ENCODE assay signal across 21 mouse cellular contexts in the genomic region with DNA sequence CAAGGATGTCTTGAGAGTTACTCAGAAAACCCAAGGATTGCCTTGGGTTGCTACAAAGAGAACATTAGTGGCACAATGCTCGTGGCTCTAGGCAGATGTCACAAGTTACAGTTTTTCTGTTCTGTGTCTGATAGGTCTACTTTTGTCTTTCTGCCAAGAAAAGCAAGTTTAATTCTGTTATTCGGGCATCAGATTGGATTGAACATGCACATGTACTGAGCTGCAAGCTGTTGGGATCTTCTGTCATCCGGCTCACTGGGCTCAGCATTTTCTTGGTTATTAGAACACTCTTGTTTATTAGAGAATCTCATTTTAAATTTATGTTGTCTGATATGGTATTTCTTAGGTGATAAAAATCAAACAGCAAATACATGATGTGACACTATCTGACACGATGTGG.
DNase-seq lines count a peak whose midpoint lies in the region; ATAC-seq lines count a peak whose summit lies in the region.
"Had no signal": no experiment of that assay in that cellular context is flagged by ENCODE, and none has a peak within 500 bp of the region (broad histone marks: within the 10 kb centered on the region; RNA-seq: fewer than 3 reads in every experiment).

No protein-coding gene starts in this region.

- no peaks in the 10 kb centered on the region for H3K4me1 ChIP-seq in forebrain, embryonic 14.5 days (ENCODE audit: control insufficient read depth, insufficient read depth, low read length)
- peaks cover 4% of the 10 kb centered on the region; the same call in 1 of the 2 replicates for H3K4me1 ChIP-seq in forebrain, embryonic 16.5 days (replicated peaks; ENCODE audit: control insufficient read depth, insufficient read depth, low read length)
- H3K4me1 ChIP-seq: embryonic facial prominence, embryonic 10.5 days; heart, embryonic 10.5 days; hindbrain, embryonic 12.5 days had no signal

- no peaks in the 10 kb centered on the region for H3K9me3 ChIP-seq in forebrain, embryonic 14.5 days (replicated peaks; ENCODE audit: control insufficient read depth, low read length)
- no peaks in the 10 kb centered on the region for H3K9me3 ChIP-seq in forebrain, embryonic 16.5 days (ENCODE audit: control insufficient read depth, low read length)
- H3K9me3 ChIP-seq: embryonic facial prominence, embryonic 10.5 days; G1E; heart, embryonic 10.5 days; hindbrain, embryonic 12.5 days had no signal

- WGBS in forebrain, embryonic 14.5 days: 68% methylated on average over 4 of the region's 4 CpGs
- 60% methylated on average over 4 of the region's 4 CpGs for WGBS in forebrain, embryonic 16.5 days

- peak; percentile 37 for DNase-seq in forebrain, embryonic 14.5 days (ENCODE audit: low spot score)
- DNase-seq in layer of hippocampus, adult 18-20 months (ENCODE audit: low spot score in 2 of 2): peak; percentile 34 to 68
- DNase-seq in layer of hippocampus, postnatal 25 days (ENCODE audit: extremely low spot score in 1 of 2, low spot score in 1 of 2): no peak
- DNase-seq in layer of hippocampus, adult 9-10 months (ENCODE audit: low spot score): peak; percentile 32
- DNase-seq in thymus, postnatal 36 days: no peak
- no peak for DNase-seq in right cerebral cortex, adult 2 months (ENCODE audit: low spot score in 2 of 2)
- DNase-seq: adrenal gland, postnatal 10 days; B cell, adult 2 months; cerebellum, adult 2 months; gastrocnemius, postnatal 10 days; heart, adult 18-20 months; heart, postnatal 10 days; heart, postnatal 4 days had no signal

- no peak overlapping the region for H3K27ac ChIP-seq in forebrain, embryonic 14.5 days (ENCODE audit: low read depth, low read length)
- H3K27ac ChIP-seq in forebrain, embryonic 16.5 days (ENCODE audit: low read length): no peak overlapping the region
- H3K27ac ChIP-seq: embryonic facial prominence, embryonic 10.5 days; heart, embryonic 10.5 days; hindbrain, embryonic 12.5 days had no signal

- no peak for ATAC-seq in forebrain, embryonic 14.5 days
- ATAC-seq in forebrain, embryonic 16.5 days: no peak
- ATAC-seq: CD4-positive, CD25-positive, alpha-beta regulatory T cell, adult 4 months; hindbrain, embryonic 16.5 days; inflammation-experienced regulatory T-cells, adult 6 months had no signal

- no peaks in the 10 kb centered on the region for H3K27me3 ChIP-seq in forebrain, embryonic 14.5 days (replicated peaks; ENCODE audit: control insufficient read depth, insufficient read depth, low read length)
- no peaks in the 10 kb centered on the region for H3K27me3 ChIP-seq in forebrain, embryonic 16.5 days (replicated peaks; ENCODE audit: control insufficient read depth, insufficient read depth, low read length)
- H3K27me3 ChIP-seq: hindbrain, embryonic 12.5 days had no signal

- H3K9ac ChIP-seq in forebrain, embryonic 14.5 days (ENCODE audit: low read length): no peak overlapping the region
- no peak overlapping the region for H3K9ac ChIP-seq in forebrain, embryonic 16.5 days (replicated peaks; ENCODE audit: low read depth, low read length)
- H3K9ac ChIP-seq: hindbrain, embryonic 12.5 days had no signal

- no peak overlapping the region for H3K4me2 ChIP-seq in forebrain, embryonic 14.5 days (ENCODE audit: low read length)
- H3K4me2 ChIP-seq in forebrain, embryonic 16.5 days (ENCODE audit: low read length): no peak overlapping the region
- H3K4me2 ChIP-seq: hindbrain, embryonic 12.5 days had no signal

- H3K36me3 ChIP-seq in forebrain, embryonic 14.5 days (ENCODE audit: control insufficient read depth, insufficient read depth, low read length): no peaks in the 10 kb centered on the region
- H3K36me3 ChIP-seq in forebrain, embryonic 16.5 days (ENCODE audit: control insufficient read depth, insufficient read depth): no peaks in the 10 kb centered on the region
- H3K36me3 ChIP-seq: embryonic facial prominence, embryonic 10.5 days; G1E; heart, embryonic 10.5 days; hindbrain, embryonic 12.5 days had no signal

- H3K4me3 ChIP-seq in forebrain, embryonic 14.5 days (ENCODE audit: low read depth, low read length): no peak overlapping the region
- no peak overlapping the region for H3K4me3 ChIP-seq in forebrain, embryonic 16.5 days (replicated peaks; ENCODE audit: low read length)
- H3K4me3 ChIP-seq: embryonic facial prominence, embryonic 10.5 days; heart, embryonic 10.5 days; hindbrain, embryonic 12.5 days had no signal

Comparison
In these comparisons a context has a peak if more than half of its experiments do, and no peak if none do; other contexts are left out.
1. DNase-seq: peak in forebrain, embryonic 14.5 days (single experiment), layer of hippocampus, adult 18-20 months (2 of 2) and layer of hippocampus, adult 9-10 months (single experiment); none in layer of hippocampus, postnatal 25 days (0 of 2), thymus, postnatal 36 days (0 of 2) and right cerebral cortex, adult 2 months (0 of 2).